ENCODE assay signal across 27 mouse cellular contexts in the genomic region with DNA sequence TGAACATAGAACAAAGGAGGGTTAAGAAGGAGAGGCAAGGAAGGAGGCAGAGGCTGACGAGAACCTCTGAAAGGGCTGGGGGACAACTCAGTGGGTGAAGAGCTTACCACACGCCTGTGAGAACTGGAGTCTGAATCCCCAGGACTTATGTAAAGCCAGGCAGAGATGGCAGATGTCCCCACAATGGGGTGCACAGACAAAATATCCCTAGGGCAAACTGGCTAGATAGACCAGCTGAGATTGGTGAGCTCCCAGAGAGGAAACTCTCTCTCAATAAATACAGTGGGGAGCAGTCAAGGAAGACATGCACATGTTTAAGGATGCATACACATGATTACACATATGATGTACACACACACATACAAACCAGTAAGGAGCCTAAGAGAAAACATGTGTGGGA. TPM values are rescaled to one million over a fixed set of nuclear protein-coding genes. Genes with fewer than 3 reads are reported as not detected.
A peak's percentile ranks its signal among the peaks of the same experiment; 100 is the strongest.
DNase-seq lines count a peak whose midpoint lies in the region; ATAC-seq lines count a peak whose summit lies in the region.
"Had no signal": no experiment of that assay in that cellular context is flagged by ENCODE, and none has a peak within 500 bp of the region (broad histone marks: within the 10 kb centered on the region; RNA-seq: fewer than 3 reads in every experiment).

No protein-coding gene starts in this region.

- H3K4me3 ChIP-seq in hindbrain, embryonic 14.5 days (replicated peaks; ENCODE audit: low read length) = no peak overlapping the region
- H3K4me3 ChIP-seq in hindbrain, embryonic 16.5 days (ENCODE audit: low read length) = no peak overlapping the region
- H3K4me3 ChIP-seq in neural tube, embryonic 15.5 days (replicated peaks) = no peak overlapping the region
- H3K4me3 ChIP-seq: embryonic facial prominence, embryonic 12.5 days; heart, embryonic 12.5 days; limb, embryonic 15.5 days; liver, embryonic 15.5 days had no signal

- no peak overlapping the region for H3K9ac ChIP-seq in hindbrain, embryonic 14.5 days
- H3K9ac ChIP-seq in hindbrain, embryonic 16.5 days (ENCODE audit: low read depth, low read length) = no peak overlapping the region
- H3K9ac ChIP-seq in neural tube, embryonic 15.5 days (replicated peaks) = no peak overlapping the region
- H3K9ac ChIP-seq: embryonic facial prominence, embryonic 12.5 days; forebrain, postnatal 0 days; heart, embryonic 12.5 days; limb, embryonic 15.5 days; liver, embryonic 15.5 days had no signal

- no peaks in the 10 kb centered on the region for H3K27me3 ChIP-seq in hindbrain, embryonic 14.5 days (ENCODE audit: control insufficient read depth, insufficient read depth, low read length)
- H3K27me3 ChIP-seq in hindbrain, embryonic 16.5 days (replicated peaks; ENCODE audit: control insufficient read depth, insufficient read depth, low read length) = no peaks in the 10 kb centered on the region
- H3K27me3 ChIP-seq in neural tube, embryonic 15.5 days (replicated peaks) = no peaks in the 10 kb centered on the region
- H3K27me3 ChIP-seq: embryonic facial prominence, embryonic 12.5 days; heart, embryonic 12.5 days; limb, embryonic 15.5 days; liver, embryonic 15.5 days had no signal

- no peaks in the 10 kb centered on the region for H3K36me3 ChIP-seq in hindbrain, embryonic 14.5 days (replicated peaks; ENCODE audit: control insufficient read depth, insufficient read depth)
- H3K36me3 ChIP-seq in hindbrain, embryonic 16.5 days (ENCODE audit: control insufficient read depth, insufficient read depth, low read length) = no peaks in the 10 kb centered on the region
- no peaks in the 10 kb centered on the region for H3K36me3 ChIP-seq in neural tube, embryonic 15.5 days
- H3K36me3 ChIP-seq: embryonic facial prominence, embryonic 12.5 days; heart, embryonic 12.5 days; limb, embryonic 15.5 days; liver, embryonic 15.5 days had no signal

- no peaks in the 10 kb centered on the region for H3K9me3 ChIP-seq in hindbrain, embryonic 14.5 days (ENCODE audit: control insufficient read depth, low read length)
- H3K9me3 ChIP-seq in hindbrain, embryonic 16.5 days (ENCODE audit: control insufficient read depth, low read length) = no peaks in the 10 kb centered on the region
- no peaks in the 10 kb centered on the region for H3K9me3 ChIP-seq in neural tube, embryonic 15.5 days (replicated peaks)
- H3K9me3 ChIP-seq: heart, embryonic 12.5 days; limb, embryonic 15.5 days; liver, embryonic 15.5 days had no signal

- no peak overlapping the region for H3K4me2 ChIP-seq in hindbrain, embryonic 14.5 days (replicated peaks)
- no peak overlapping the region for H3K4me2 ChIP-seq in hindbrain, embryonic 16.5 days (ENCODE audit: low read length)
- no peak overlapping the region for H3K4me2 ChIP-seq in neural tube, embryonic 15.5 days
- H3K4me2 ChIP-seq: embryonic facial prominence, embryonic 12.5 days; heart, embryonic 12.5 days; limb, embryonic 15.5 days; liver, embryonic 15.5 days had no signal

- ATAC-seq in cerebellum, adult (ENCODE audit: insufficient number of reproducible peaks, low FRiP score, low TSS enrichment) = peak; percentile 60
- ATAC-seq in hindbrain, embryonic 14.5 days (ENCODE audit: low FRiP score) = no peak
- no peak for ATAC-seq in hindbrain, embryonic 16.5 days
- no peak for ATAC-seq in neural tube, embryonic 15.5 days (ENCODE audit: low FRiP score)
- ATAC-seq: forebrain, postnatal 0 days; inflammation-experienced regulatory T-cells, adult 6 months had no signal

- 24% methylated on average over 2 of the region's 2 CpGs for WGBS in hindbrain, embryonic 14.5 days
- 21% methylated on average over 2 of the region's 2 CpGs for WGBS in hindbrain, embryonic 16.5 days
- WGBS in neural tube, embryonic 15.5 days = 33% methylated on average over 2 of the region's 2 CpGs

- DNase-seq in cerebellum, adult 9-11 months = no peak
- no peak for DNase-seq in hindbrain, embryonic 14.5 days (ENCODE audit: low spot score)
- peak; percentile 42 for DNase-seq in brain, adult 2 months (ENCODE audit: low read depth, low spot score)
- no peak for DNase-seq in thymus, postnatal 4 days
- DNase-seq: adrenal gland, postnatal 10 days; cerebellum, postnatal 10 days; forebrain, postnatal 0 days; gastrocnemius, postnatal 14 days; heart, adult 18-20 months; heart, postnatal 10 days; kidney, adult 18-20 months; kidney, postnatal 4 days; right cerebral cortex, postnatal 14 days; thymus, postnatal 14 days had no signal

- H3K4me1 ChIP-seq in hindbrain, embryonic 14.5 days (replicated peaks; ENCODE audit: control insufficient read depth, insufficient read depth, low read length) = peaks cover 10% of the 10 kb centered on the region
- H3K4me1 ChIP-seq in hindbrain, embryonic 16.5 days (ENCODE audit: control insufficient read depth, insufficient read depth, low read depth, low read length) = peaks cover 2% of the 10 kb centered on the region; the same call in 1 of the 2 replicates
- peaks cover 8% of the 10 kb centered on the region for H3K4me1 ChIP-seq in neural tube, embryonic 15.5 days
- H3K4me1 ChIP-seq: liver, embryonic 15.5 days had no signal

- 0 out of 2 replicates have a peak overlapping the region, but pooled peaks have one; percentile 2 for H3K27ac ChIP-seq in hindbrain, embryonic 14.5 days
- H3K27ac ChIP-seq in hindbrain, embryonic 16.5 days (ENCODE audit: low read depth, low read length) = no peak overlapping the region
- H3K27ac ChIP-seq in neural tube, embryonic 15.5 days (replicated peaks) = 0 out of 2 replicates have a peak overlapping the region, but pooled peaks have one; percentile 18
- H3K27ac ChIP-seq: embryonic facial prominence, embryonic 12.5 days; limb, embryonic 15.5 days; liver, embryonic 15.5 days; macrophage had no signal

RNA-seq across cellular contexts. Expression of a gene that starts 10.0 kb away (rescaled TPM):
- polyA plus RNA-seq in hindbrain, embryonic 14.5 days (2014; fragmentation: Nextera tagmentation; extraction: Ambion mirVana) = 0.95 and 1.3 TPM in 2 replicates
- polyA plus RNA-seq in hindbrain, embryonic 16.5 days (2015; fragmentation: Nextera tagmentation; extraction: Ambion mirVana) = 1.8 and 2.3 TPM in 2 replicates
- 0.63 TPM in 2 replicates for polyA plus RNA-seq in neural tube, embryonic 15.5 days (2015; fragmentation: Nextera tagmentation; extraction: Ambion mirVana)
- polyA plus RNA-seq: hindbrain, embryonic 11.5 days; inflammation-experienced regulatory T-cells, adult 6 months; liver, embryonic 15.5 days; macrophage had no signal

RNA-seq across cellular contexts. Expression of a gene that starts 11.4 kb away (rescaled TPM):
- not detected in 2 replicates for polyA plus RNA-seq in hindbrain, embryonic 14.5 days (2014; fragmentation: Nextera tagmentation; extraction: Ambion mirVana)
- polyA plus RNA-seq in hindbrain, embryonic 16.5 days (2015; fragmentation: Nextera tagmentation; extraction: Ambion mirVana) = not detected in 2 replicates
- not detected in 2 replicates for polyA plus RNA-seq in neural tube, embryonic 15.5 days (2015; fragmentation: Nextera tagmentation; extraction: Ambion mirVana)
- polyA plus RNA-seq: embryonic facial prominence, embryonic 12.5 days; forebrain, postnatal 0 days; heart, embryonic 12.5 days; hindbrain, embryonic 11.5 days; inflammation-experienced regulatory T-cells, adult 6 months; limb, embryonic 15.5 days; lung, embryonic 16.5 days; macrophage; neural tube, embryonic 14.5 days; spleen, adult 2 months had no signal
